Mouse (Mus musculus) embryonic facial prominence, embryonic 15.5 days (tissue): Measurements from ENCODE around the gene Ttll8. TPM values are rescaled to one million over a fixed set of nuclear protein-coding genes. Genes with fewer than 3 reads are reported as not detected.

Source experiments
- ATAC-seq: fragments of 200-750 bp; cut with Nextera tagmentation; 2 replicates; pipeline ENCODE4 v1.8.0; 2017; ENCODE audit warnings: low read depth, moderate TSS enrichment; ENCODE audit not compliant: insufficient number of reproducible peaks, low FRiP score, low TSS enrichment
- H3K27ac ChIP-seq: fragments of 300-500 bp; sonication (generic); replicated peaks from 2 replicates; pipeline ENCODE4 v1.5.1; 2015; ENCODE audit warnings: mild to moderate bottlenecking, inconsistent platforms
- H3K27me3 ChIP-seq: fragments of 300-500 bp; sonication (generic); 2 replicates; pipeline ENCODE4 v1.6.1; 2015; ENCODE audit warnings: inconsistent platforms
- H3K36me3 ChIP-seq: fragments of 300-500 bp; sonication (generic); 2 replicates; pipeline ENCODE4 v1.6.1; 2015; ENCODE audit warnings: mild to moderate bottlenecking, inconsistent platforms
- H3K4me1 ChIP-seq: fragments of 300-500 bp; sonication (generic); 2 replicates; pipeline ENCODE4 v1.6.1; 2015; ENCODE audit warnings: inconsistent platforms
- H3K4me2 ChIP-seq: fragments of 300-500 bp; sonication (generic); replicated peaks from 2 replicates; pipeline ENCODE4 v1.6.1; 2015; ENCODE audit warnings: mild to moderate bottlenecking, inconsistent platforms
- H3K4me3 ChIP-seq: fragments of 300-500 bp; sonication (generic); replicated peaks from 2 replicates; pipeline ENCODE4 v1.5.1; 2015; ENCODE audit warnings: mild to moderate bottlenecking, inconsistent platforms
- H3K9ac ChIP-seq: fragments of 300-500 bp; sonication (generic); 2 replicates; pipeline ENCODE4 v1.6.1; 2015; ENCODE audit warnings: inconsistent platforms
- H3K9me3 ChIP-seq: fragments of 300-500 bp; sonication (generic); replicated peaks from 2 replicates; pipeline ENCODE4 v1.6.1; 2016; ENCODE audit warnings: inconsistent platforms
- WGBS: fragments of 180-500 bp; shearing (Covaris S2); methylation state at CpG from one replicate; pipeline ENCODE4 v1.1.7; 2015; 5-methylcytosine and 5-hydroxymethylcytosine counted together
- polyA plus RNA-seq: library from polyadenylated mRNA; unstranded; fragments of >200 nt; fragmentation: Nextera tagmentation; extraction: Ambion mirVana; gene quantifications from 2 replicates; pipeline ENCODE4 v1.2.1, GENCODE M21; 2015

Ttll8 gene
- polyA plus RNA-seq, 1 experiment from 2014 or later: 0.05 TPM

DNA sequence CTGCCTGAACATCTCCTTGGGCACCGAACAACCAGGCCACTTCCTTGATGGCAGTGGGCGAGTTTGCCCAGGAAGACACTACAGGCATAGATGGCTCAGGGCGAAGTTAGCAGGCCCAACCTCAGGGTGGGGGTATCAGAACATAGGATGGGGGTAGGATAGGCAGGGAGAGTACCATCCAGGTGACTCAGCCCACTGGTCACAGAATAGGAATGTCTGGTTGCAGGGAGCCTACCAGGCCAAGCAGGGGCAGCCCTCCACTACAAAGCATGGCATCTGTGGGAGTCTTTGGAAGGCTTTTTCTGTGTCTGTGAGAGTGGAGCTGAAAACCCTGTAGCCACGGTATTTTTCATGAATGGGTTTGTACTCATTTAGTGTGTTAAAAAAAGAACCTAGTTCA, 3.3 kb upstream of the Ttll8 start:
- 89% methylated on average over 4 of the region's 4 CpGs for WGBS
- peaks cover 9% of the 10 kb centered on the region for H3K4me1 ChIP-seq
- H3K36me3 ChIP-seq: no peaks in the 10 kb centered on the region
- H3K27me3 ChIP-seq: peaks cover 25% of the 10 kb centered on the region
- ATAC-seq: no peak
- no peak overlapping the region for H3K9ac ChIP-seq
- H3K9me3 ChIP-seq: no peaks in the 10 kb centered on the region
- no peak overlapping the region for H3K4me2 ChIP-seq
- no peak overlapping the region for H3K4me3 ChIP-seq
- no peak overlapping the region for H3K27ac ChIP-seq

DNA sequence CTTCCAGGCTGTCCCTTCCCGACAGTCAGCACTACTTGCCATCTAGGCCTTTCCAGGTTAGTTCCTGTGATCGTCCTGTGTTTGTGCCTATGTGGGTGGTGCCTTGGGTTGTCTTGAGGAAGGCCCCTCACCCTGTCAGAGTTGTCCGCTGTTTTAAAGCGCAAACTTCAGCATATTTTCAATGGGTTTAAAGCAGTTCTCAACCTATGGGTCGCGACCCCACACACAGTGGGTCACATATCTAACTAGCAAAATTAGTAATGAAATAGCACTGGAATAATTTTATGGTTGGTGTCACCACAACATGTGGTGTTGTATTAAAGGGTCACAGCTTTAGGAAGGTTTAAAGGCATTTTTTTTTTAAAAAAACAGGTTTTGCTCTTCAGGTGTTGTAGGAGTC, 1.1 kb upstream of the Ttll8 start:
- ATAC-seq: no peak
- no peak overlapping the region for H3K4me2 ChIP-seq
- H3K27ac ChIP-seq: no peak overlapping the region
- H3K9ac ChIP-seq: no peak overlapping the region
- 86% methylated on average over 6 of the region's 6 CpGs for WGBS
- no peaks in the 10 kb centered on the region for H3K9me3 ChIP-seq
- no peak overlapping the region for H3K4me3 ChIP-seq
- H3K36me3 ChIP-seq: no peaks in the 10 kb centered on the region
- peaks cover 25% of the 10 kb centered on the region for H3K27me3 ChIP-seq
- peaks cover 9% of the 10 kb centered on the region for H3K4me1 ChIP-seq

DNA sequence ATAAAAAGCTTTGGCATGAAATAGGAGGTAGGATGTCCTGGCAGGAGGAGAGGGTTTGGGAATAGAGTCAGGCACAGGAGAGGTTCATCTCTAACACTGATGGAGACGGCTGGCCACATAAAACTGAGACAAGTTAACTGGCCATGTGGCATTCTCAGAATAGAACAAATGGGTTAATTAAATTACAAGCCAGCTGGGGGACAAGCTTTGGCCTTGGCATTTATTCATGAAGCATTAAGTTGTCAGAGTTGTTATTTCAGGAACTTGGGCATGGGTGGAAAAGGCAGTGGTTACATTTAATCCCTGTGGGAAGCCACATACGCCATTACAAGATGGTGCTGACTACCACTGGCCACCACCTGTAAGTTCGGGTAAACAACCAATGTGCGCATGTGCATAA, 3.0 kb downstream of the Ttll8 start:
- H3K36me3 ChIP-seq: no peaks in the 10 kb centered on the region
- H3K27ac ChIP-seq: no peak overlapping the region
- no peak overlapping the region for H3K4me2 ChIP-seq
- peaks cover 9% of the 10 kb centered on the region for H3K4me1 ChIP-seq
- H3K9ac ChIP-seq: no peak overlapping the region
- H3K9me3 ChIP-seq: no peaks in the 10 kb centered on the region
- H3K27me3 ChIP-seq: peaks cover 22% of the 10 kb centered on the region
- no peak overlapping the region for H3K4me3 ChIP-seq
- WGBS: 74% methylated on average over 4 of the region's 4 CpGs
- no peak for ATAC-seq

DNA sequence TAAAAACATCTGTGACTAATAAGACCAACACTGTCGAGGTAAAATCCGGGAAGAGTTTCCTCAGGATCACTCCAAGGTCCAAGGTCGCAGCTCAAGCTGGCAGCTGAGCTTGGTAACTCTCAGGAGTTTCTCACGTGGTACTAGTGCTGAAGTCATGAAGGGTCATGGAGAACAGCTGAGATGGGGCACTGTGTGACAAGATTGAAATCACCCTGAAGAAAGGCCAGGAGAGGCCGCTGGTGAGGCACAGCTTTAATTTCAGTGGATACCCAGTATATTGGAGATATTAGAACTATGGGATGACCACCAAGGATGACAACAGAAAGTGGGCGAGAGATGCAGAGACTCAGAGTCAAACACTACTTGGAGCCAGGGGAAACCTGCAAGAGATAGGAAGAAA, 7.4 kb downstream of the Ttll8 start:
- H3K27me3 ChIP-seq: 0 out of 2 replicates have a peak, but pooled peaks cover 4% of the 10 kb centered on the region
- H3K4me2 ChIP-seq: no peak overlapping the region
- no peak for ATAC-seq
- no peaks in the 10 kb centered on the region for H3K36me3 ChIP-seq
- no peak overlapping the region for H3K9ac ChIP-seq
- WGBS: 32% methylated on average over 6 of the region's 6 CpGs
- no peaks in the 10 kb centered on the region for H3K4me1 ChIP-seq
- H3K9me3 ChIP-seq: no peaks in the 10 kb centered on the region
- H3K4me3 ChIP-seq: no peak overlapping the region
- H3K27ac ChIP-seq: no peak overlapping the region

DNA sequence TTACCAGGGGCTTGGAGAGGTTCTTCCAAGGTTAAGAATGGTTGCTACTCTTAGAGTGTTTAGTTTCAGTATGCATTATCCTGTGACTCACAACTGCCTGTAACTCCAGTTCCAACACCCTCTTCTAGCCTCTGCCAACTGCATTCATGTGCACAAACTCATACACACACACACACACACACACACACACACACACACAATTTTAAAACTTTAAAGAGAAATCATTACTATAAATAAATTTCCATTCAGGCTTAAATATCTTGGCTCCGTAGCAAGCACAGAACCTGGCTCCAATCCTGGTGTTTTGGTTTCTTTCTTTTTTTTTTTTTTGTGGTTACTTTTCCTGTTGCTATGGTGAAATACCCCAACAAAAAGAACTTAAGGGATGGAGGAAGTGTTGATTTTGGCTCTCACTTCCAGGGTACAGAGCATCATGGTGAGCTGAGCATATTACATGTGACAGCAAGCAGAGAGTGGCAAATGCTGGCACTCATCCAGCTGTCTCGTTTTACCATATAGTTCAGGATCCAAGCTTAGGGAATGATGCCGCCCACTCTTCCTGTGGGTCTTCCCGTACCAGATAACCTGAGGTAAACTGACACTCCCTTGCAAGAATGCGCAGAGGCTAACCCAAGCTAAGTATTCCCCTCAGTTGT, 10.2 kb downstream of the Ttll8 start:
- H3K9me3 ChIP-seq: no peaks in the 10 kb centered on the region
- H3K9ac ChIP-seq: no peak overlapping the region
- no peak overlapping the region for H3K4me2 ChIP-seq
- no peak overlapping the region; the same call in 1 of the 2 replicates for H3K27ac ChIP-seq
- no peaks in the 10 kb centered on the region for H3K36me3 ChIP-seq
- 0 out of 2 replicates have a peak, but pooled peaks cover 4% of the 10 kb centered on the region for H3K27me3 ChIP-seq
- 52% methylated on average over 5 of the region's 5 CpGs for WGBS
- H3K4me1 ChIP-seq: no peaks in the 10 kb centered on the region
- no peak overlapping the region for H3K4me3 ChIP-seq
- ATAC-seq: no peak

DNA sequence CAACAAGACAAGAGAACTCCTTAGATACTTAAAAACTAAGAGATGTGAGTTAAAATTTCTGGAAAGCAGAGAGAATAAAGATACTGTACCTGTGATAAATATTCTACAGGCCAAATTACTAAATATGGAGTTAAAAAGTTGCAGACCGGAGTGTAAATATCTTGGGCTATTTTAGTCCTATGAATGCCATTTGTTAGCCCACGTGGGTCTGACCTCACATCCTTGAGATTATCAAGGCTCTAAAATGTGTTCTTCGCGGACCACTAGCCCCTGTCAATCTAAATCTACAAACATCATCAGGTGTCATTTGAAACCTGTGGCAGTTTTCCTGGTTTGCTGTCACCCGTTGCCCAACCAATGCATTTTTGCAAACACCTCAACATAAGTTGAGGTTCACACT, 11.4 kb downstream of the Ttll8 start:
- Histone ChIP-seq H3K9me3 (no peaks in the 10 kb centered on the region), H3K4me3 (no peak overlapping the region), H3K4me2 (no peak overlapping the region), H3K27me3 (0 out of 2 replicates have a peak, but pooled peaks cover 4% of the 10 kb centered on the region), H3K9ac (no peak overlapping the region), H3K36me3 (no peaks in the 10 kb centered on the region), H3K4me1 (no peaks in the 10 kb centered on the region), H3K27ac (no peak overlapping the region)
- 65% methylated on average over 5 of the region's 5 CpGs for WGBS
- ATAC-seq: no peak

DNA sequence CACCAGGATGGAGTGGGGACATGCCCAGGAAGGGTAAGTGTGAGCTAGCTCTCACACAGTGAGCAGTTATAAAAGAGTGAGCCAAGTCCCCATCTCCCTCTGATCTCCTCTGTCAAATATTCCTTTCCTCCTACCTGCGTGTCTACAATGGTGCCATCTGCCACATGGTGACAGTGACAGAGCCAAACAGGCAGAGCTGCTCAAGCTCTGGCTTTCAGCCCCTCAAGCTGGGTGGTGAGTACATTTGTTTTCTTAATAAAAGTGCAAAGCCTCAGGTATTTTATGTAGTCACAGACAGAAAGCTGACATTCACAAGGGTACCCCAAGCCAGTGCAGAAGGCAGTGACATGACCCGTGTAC, 16.9 kb downstream of the Ttll8 start:
- Histone ChIP-seq H3K27me3 (no peaks in the 10 kb centered on the region), H3K36me3 (no peaks in the 10 kb centered on the region), H3K27ac (no peak overlapping the region), H3K4me1 (no peaks in the 10 kb centered on the region), H3K4me2 (no peak overlapping the region), H3K4me3 (no peak overlapping the region), H3K9ac (no peak overlapping the region), H3K9me3 (no peaks in the 10 kb centered on the region)
- ATAC-seq: no peak
- WGBS: 72% methylated on average over 2 of the region's 2 CpGs

DNA sequence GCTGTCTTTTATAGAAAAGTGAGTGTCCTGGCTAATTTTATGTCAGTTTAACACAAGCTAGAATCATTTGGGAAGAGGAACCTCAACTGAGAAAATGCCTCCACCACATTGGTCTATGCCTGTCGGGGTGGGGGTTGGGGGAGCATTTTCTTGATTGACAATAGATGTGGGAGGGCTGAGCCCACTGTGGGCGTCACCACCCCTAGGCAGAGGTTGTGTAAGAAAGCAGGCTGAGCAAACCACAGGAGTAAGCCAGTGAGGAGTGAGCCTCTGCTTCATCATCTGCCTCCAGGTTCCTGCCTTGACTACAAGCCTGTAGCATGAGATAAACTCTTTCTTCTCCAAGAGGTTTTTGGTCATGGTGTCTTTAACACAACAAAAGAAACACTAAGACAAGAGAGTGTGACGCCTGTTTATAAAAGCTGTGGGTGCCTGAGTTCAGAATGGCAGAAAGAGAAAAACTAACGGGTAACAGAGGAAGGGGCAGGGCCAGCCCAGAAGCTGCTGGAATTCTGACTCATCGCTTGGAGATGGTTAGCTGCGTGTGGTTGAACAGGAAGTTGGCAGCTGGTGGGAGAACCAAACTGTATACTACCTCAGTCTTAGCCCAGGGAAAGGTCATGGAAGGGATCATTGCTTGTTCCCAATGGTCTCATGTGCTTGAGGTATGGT, 17.5 kb downstream of the Ttll8 start:
- 51% methylated on average over 6 of the region's 6 CpGs for WGBS
- Histone ChIP-seq H3K9ac (no peak overlapping the region), H3K4me2 (no peak overlapping the region), H3K27me3 (no peaks in the 10 kb centered on the region), H3K4me3 (no peak overlapping the region), H3K4me1 (no peaks in the 10 kb centered on the region), H3K36me3 (no peaks in the 10 kb centered on the region), H3K27ac (no peak overlapping the region), H3K9me3 (no peaks in the 10 kb centered on the region)
- no peak for ATAC-seq

DNA sequence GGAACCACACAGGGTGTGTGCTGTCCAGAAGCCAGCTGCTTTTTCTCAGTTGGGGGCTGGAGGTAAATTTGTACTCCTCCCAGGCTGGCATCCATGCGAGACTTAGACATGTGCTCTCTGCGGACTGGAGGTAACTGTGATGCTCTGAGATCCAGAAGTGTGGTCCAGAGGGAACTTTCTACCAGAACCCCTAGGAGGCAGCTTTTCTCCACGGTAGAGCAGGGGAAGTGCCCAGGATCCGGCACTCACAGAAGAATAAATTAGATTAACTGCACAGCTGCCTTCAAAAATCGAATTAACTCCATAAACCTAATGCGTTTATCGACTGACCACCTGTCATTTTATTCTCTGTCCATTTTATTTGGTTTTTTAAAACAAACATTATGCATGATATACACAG, 20.1 kb downstream of the Ttll8 start:
- H3K9me3 ChIP-seq: no peaks in the 10 kb centered on the region
- no peak overlapping the region for H3K9ac ChIP-seq
- no peaks in the 10 kb centered on the region for H3K4me1 ChIP-seq
- no peak overlapping the region for H3K4me3 ChIP-seq
- H3K27ac ChIP-seq: no peak overlapping the region
- no peaks in the 10 kb centered on the region for H3K27me3 ChIP-seq
- 50% methylated on average over 7 of the region's 7 CpGs for WGBS
- H3K36me3 ChIP-seq: no peaks in the 10 kb centered on the region
- no peak for ATAC-seq
- H3K4me2 ChIP-seq: no peak overlapping the region

DNA sequence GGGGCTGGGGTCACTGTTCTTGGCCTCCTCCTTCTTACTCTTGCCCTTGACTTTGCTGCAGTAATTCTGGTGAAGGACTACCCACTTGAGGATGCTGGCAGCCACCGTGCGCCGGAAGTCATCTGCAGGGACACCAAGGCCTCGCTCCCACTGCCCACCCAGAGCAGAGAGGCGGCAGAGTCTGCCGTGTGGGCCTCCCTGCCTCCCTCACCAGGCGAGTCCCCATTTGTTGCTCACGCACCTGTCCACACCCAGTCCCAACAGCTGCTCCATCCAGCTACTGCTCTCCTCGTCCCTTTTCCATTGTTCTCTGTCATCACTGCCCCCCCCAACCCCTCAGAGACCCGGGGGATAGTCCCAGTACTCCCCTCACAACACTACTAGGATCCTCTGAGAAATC, 21.6 kb downstream of the Ttll8 start:
- no peak for ATAC-seq
- Histone ChIP-seq H3K4me1 (no peaks in the 10 kb centered on the region), H3K27me3 (no peaks in the 10 kb centered on the region), H3K9me3 (no peaks in the 10 kb centered on the region), H3K36me3 (no peaks in the 10 kb centered on the region), H3K4me2 (no peak overlapping the region), H3K4me3 (no peak overlapping the region), H3K9ac (no peak overlapping the region), H3K27ac (no peak overlapping the region)
- WGBS: 87% methylated on average over 10 of the region's 10 CpGs

DNA sequence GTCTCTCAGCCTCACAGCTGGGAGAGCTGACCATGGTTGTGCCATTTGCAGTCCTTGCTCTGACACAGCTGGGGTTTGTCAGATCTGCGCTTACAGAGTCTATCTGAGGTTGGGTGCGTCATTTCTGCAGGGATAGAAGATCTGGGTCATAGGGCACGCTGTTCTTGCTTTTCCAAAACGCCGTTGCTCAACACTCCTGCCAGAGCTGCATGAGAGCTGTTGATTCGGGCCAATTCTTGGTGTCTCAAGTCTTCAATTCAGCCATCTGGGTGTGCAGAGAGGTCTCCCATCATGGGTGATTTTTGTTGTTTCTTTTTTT, 32.3 kb downstream of the Ttll8 start:
- no peaks in the 10 kb centered on the region for H3K27me3 ChIP-seq
- 70% methylated on average over 6 of the region's 6 CpGs for WGBS
- H3K27ac ChIP-seq: no peak overlapping the region
- H3K4me1 ChIP-seq: no peaks in the 10 kb centered on the region
- no peak overlapping the region for H3K9ac ChIP-seq
- H3K9me3 ChIP-seq: no peaks in the 10 kb centered on the region
- no peaks in the 10 kb centered on the region for H3K36me3 ChIP-seq
- H3K4me2 ChIP-seq: no peak overlapping the region
- H3K4me3 ChIP-seq: no peak overlapping the region
- no peak for ATAC-seq
